Mouse (Mus musculus) stomach, postnatal 0 days (tissue): Measurements from ENCODE around the gene Cygb.

Experiments used
- CTCF ChIP-seq: IDR thresholded peaks from 2 replicates; pipeline ENCODE4 v1.5.1; 2016; ENCODE audit warnings: antibody characterized with exemption, low read depth, mild to moderate bottlenecking, moderate library complexity
- EP300 ChIP-seq: optimal IDR thresholded peaks from 2 replicates; pipeline ENCODE3; 2016; ENCODE audit warnings: antibody characterized with exemption

DNA sequence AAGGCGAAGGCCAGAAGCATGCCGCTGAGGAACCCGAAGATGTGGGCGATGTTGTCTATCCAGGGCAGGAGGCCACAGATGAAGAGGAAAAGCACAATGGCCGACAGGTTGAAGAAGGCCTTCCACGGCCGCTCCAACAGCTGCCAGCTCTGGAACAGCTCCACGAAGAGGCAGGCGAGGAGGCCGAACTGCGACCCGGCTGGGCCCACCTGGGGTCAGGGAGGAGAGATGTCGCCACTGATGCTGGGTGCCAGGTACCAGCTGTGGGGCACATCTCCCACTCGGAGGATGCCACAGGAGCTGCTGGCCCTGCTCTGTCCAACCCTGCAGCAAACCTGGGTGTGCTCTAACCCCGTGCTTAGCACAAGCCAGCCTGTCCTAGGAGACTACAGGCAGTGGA lies 54.9 kb downstream of the Cygb start:
- TF ChIP-seq EP300 (no peak), CTCF (no peak)
